Mouse (Mus musculus) spleen, adult 2 months (tissue): Measurements from ENCODE around the gene Ss18l1. TPM values are rescaled to one million over a fixed set of nuclear protein-coding genes. Genes with fewer than 3 reads are reported as not detected.

Experiments used
- DNase-seq, 2 experiments: peaks; one replicate each; pipeline versions ENCODE4 v3.0.0 to v3.0.0-alpha.2; 2012 to 2021; ENCODE audit warnings: low spot score in 2 of 2, low read depth in 1 of 2
- H3K27ac ChIP-seq: fragments of 200-500 bp; 2 replicates; pipeline ENCODE4 v1.5.1; 2012; ENCODE audit warnings: low read length, inconsistent platforms; ENCODE audit not compliant: insufficient read depth
- H3K27me3 ChIP-seq: fragments of 200-500 bp; 2 replicates; pipeline ENCODE4 v1.6.1; 2012; ENCODE audit warnings: mild to moderate bottlenecking, moderate library complexity, low read length, inconsistent platforms; ENCODE audit not compliant: control insufficient read depth, insufficient read depth
- H3K36me3 ChIP-seq: fragments of 200-500 bp; 2 replicates; pipeline ENCODE4 v1.6.1; 2012; ENCODE audit warnings: mild to moderate bottlenecking, low read length, inconsistent platforms; ENCODE audit not compliant: control insufficient read depth, insufficient read depth
- H3K4me1 ChIP-seq: fragments of 200-500 bp; 2 replicates; pipeline ENCODE4 v1.6.1; 2011; ENCODE audit warnings: inconsistent platforms; ENCODE audit not compliant: control insufficient read depth, insufficient read depth, insufficient read length
- H3K4me3 ChIP-seq: fragments of 200-500 bp; 2 replicates; pipeline ENCODE4 v1.5.1; 2011; ENCODE audit warnings: mild to moderate bottlenecking, inconsistent platforms; ENCODE audit not compliant: insufficient read depth, insufficient read length; ENCODE audit errors: extremely low read depth
- CTCF ChIP-seq: fragments of 200-500 bp; IDR thresholded peaks from 2 replicates; pipeline ENCODE4 v1.5.1; 2011; ENCODE audit warnings: mild to moderate bottlenecking, inconsistent platforms; ENCODE audit not compliant: insufficient read depth, insufficient read length, insufficient replicate concordance; ENCODE audit errors: extremely low read depth
- POLR2A ChIP-seq: fragments of 200-500 bp; IDR thresholded peaks from 2 replicates; pipeline ENCODE4 v1.6.1; 2011; ENCODE audit warnings: low read depth, low read length, inconsistent platforms
- WGBS: fragments of 180-500 bp; shearing (Covaris S2); methylation state at CpG from one replicate; pipeline ENCODE4 v1.1.7; 2018; 5-methylcytosine and 5-hydroxymethylcytosine counted together
- polyA plus RNA-seq: library from polyadenylated mRNA; depleted of rRNA; stranded (reverse); fragments of >200 nt; gene quantifications from 2 replicates; pipeline ENCODE4 v1.2.3, GENCODE M21; 2012

The Ss18l1 gene
- polyA plus RNA-seq, 1 experiment: 5.9 TPM

DNA sequence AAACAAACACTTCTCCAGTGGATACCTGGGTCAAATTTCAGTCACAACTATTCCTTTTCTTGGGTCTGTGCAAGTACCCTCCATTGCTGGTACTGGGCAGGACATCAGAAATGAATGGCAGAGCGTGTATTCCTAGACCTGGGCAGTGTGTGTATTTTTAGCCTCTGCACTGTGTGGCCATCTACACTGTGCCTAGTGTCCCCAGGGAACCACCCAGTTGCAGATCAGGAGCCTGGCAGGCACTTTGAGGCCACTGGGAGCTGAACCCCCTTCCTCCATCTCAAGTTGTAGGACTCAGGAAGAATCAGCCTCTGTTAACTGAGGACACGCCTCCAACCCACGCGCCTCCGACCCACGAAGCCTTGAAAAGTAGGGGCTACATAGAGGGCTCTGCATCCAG lies 19.6 kb upstream of the Ss18l1 start:
- Histone ChIP-seq H3K27ac (no peak overlapping the region), H3K4me1 (peaks cover 12% of the 10 kb centered on the region; the same call in 1 of the 2 replicates), H3K27me3 (no peaks in the 10 kb centered on the region), H3K36me3 (no peaks in the 10 kb centered on the region), H3K4me3 (no peak overlapping the region)
- no peak for DNase-seq
- WGBS: 62% methylated on average over 6 of the region's 6 CpGs
- TF ChIP-seq CTCF: no peak
- no peak for TF ChIP-seq POLR2A

DNA sequence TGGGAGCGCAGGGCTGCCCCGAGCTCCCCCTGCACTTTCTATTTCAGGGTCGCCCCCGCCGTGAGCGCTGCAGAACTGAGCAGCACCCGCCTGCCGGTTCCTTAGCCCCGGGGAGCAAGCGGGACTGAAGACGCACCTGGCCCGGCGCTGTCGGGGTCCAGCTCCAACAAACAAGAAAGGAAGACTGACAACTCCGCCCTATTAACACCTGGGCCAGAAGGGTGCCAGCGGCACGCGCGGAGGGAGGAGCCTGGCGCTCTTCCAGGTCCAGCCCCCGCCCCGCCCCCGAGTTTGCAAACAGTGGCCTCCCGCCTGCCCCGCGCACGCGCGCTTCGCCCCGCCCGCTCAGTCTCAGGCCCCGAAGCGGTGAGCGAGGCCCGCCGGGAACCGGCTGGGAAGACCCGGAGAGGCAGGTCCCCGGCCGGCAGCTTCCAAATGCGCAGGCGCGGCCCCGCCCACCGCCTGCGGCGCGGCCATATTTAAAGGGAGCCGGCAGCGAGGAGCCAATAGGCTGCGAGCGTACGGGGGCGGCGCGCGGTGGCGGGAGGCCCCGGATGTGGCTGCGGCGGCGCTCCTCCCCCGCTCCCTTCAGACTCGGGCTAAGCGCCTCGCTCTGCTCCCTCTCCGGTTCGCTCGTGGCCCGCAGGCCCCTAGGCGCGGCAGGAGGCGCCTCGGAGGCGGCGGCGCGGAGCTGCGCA lies 17.8 kb upstream of the Ss18l1 start, which contains the start of gene Lsm14b:
Lsm14b (plus strand) TSS at position 587 of the 698 bp plus-strand sequence.
- TF ChIP-seq CTCF (no peak), POLR2A (0 out of 2 replicates have a peak, but pooled peaks have one; percentile 19)
- WGBS: under 1% methylated on average over 62 of the region's 80 CpGs
- peak within 1 kb of the TSS; percentile 90 for H3K27ac ChIP-seq
- peak; percentile 96 to 99 for DNase-seq
- peaks cover 12% of the 10 kb centered on the region; the same call in 1 of the 2 replicates for H3K4me1 ChIP-seq
- peaks cover 8% of the 10 kb centered on the region for H3K36me3 ChIP-seq
- no peaks in the 10 kb centered on the region for H3K27me3 ChIP-seq
- H3K4me3 ChIP-seq: peak within 1 kb of the TSS; percentile 87

DNA sequence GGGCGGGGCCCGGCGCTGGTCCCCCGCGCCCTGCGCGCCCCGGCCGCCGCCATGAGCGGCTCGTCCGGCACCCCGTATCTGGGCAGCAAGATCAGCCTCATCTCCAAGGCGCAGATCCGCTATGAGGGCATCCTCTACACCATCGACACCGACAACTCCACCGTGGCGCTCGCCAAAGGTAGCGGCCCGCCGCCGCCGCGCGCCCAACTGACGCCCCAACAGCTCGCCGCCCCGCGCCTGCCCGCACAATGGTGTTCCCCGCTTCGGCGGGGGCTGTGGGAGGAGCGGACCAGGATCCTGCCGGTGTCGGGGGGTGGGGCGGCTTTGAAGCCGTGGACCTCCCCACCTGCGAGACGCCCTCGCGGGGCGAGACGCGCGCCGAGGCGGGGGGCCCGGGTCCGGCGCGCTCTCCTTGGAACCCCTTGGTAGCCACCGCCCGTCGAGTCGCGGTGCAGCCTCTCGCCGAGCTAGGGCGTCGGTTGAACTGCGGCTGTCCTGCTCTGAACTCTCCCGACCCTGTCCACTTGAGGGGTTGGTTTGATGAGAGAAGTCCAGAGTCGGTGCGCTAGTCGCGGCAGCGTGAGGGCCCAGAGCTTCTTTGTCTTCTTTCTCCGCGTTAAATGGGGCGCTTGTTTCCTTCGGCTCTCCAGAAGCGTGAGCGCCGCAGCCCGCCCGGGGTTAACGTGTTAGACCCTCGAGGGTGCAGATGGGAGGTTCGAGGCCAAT lies 17.0 kb upstream of the Ss18l1 start:
- peak overlapping the region; percentile 90 for H3K27ac ChIP-seq
- under 1% methylated on average over 58 of the region's 84 CpGs for WGBS
- H3K4me1 ChIP-seq: peaks cover 12% of the 10 kb centered on the region; the same call in 1 of the 2 replicates
- H3K4me3 ChIP-seq: peak overlapping the region; percentile 87
- DNase-seq: peak in 1 of 2 experiments; percentile 36
- no peak for TF ChIP-seq CTCF
- TF ChIP-seq POLR2A: no peak
- no peaks in the 10 kb centered on the region for H3K27me3 ChIP-seq
- H3K36me3 ChIP-seq: peaks cover 8% of the 10 kb centered on the region

DNA sequence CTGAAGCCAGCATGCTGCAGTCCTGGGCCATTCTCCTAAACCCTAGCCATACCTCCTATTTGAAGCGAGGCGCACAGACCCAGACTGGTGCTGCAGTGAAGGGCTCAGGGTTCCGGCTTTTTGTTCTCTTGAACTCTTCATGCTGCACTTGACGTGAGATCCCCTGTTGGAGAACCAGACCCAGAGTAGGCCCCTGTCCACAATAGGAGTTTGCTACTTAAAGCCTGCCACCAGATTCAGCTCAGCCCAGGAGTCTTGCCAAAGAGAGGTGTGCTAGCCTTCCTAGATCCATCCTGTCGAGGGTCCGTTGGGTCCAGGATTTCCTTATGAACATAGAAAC lies 16.5 kb upstream of the Ss18l1 start:
- Histone ChIP-seq H3K27me3 (no peaks in the 10 kb centered on the region), H3K4me3 (peak overlapping the region; percentile 87), H3K36me3 (peaks cover 9% of the 10 kb centered on the region), H3K4me1 (peaks cover 12% of the 10 kb centered on the region; the same call in 1 of the 2 replicates), H3K27ac (no peak overlapping the region)
- TF ChIP-seq CTCF (no peak), POLR2A (no peak)
- no peak for DNase-seq
- WGBS: 39% methylated on average over 6 of the region's 6 CpGs

DNA sequence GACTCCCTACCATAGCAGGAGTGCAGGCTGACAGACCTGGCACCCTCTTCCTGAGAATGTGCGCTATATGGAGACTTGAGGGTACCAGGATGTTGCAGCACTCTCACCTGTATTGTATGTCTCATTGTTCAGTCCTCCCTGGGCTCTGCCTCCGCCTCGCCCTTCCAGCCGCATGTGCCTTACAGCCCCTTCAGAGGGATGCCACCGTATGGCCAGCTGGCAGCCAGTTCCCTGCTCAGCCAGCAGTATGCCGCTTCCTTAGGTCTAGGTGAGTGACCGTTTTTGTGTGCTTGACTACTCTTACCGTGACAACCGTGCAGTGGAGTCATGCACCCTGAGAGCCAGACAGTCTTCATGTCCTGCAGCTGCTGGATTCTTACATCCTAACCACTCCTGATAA lies 14.5 kb upstream of the Ss18l1 start:
- peaks cover 21% of the 10 kb centered on the region for H3K36me3 ChIP-seq
- no peak overlapping the region for H3K4me3 ChIP-seq
- no peak overlapping the region for H3K27ac ChIP-seq
- 89% methylated on average over 9 of the region's 9 CpGs for WGBS
- peaks cover 12% of the 10 kb centered on the region; the same call in 1 of the 2 replicates for H3K4me1 ChIP-seq
- DNase-seq: no peak
- TF ChIP-seq POLR2A (no peak), CTCF (no peak)
- H3K27me3 ChIP-seq: no peaks in the 10 kb centered on the region

DNA sequence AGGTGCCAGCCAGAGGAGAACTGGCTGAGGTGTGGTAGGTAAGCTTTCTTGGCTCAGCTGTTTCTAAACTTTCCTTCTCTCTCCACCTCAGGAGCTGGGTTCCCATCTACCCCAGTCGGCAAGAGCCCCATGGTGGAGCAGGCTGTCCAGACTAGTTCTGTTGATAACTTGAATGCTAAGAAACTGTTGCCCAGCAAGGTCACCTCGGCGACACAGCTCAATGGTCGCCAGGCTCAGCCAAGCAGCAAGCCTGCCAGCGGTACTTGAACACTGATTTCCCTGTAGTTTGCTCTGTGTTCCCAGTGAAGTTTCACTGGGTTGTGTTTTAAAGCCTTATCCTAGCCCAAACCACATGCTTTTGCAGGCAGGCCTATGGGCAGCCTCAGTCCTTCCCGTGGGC lies 11.0 kb upstream of the Ss18l1 start:
- TF ChIP-seq CTCF (no peak), POLR2A (no peak)
- no peak for DNase-seq
- no peak overlapping the region for H3K27ac ChIP-seq
- H3K4me3 ChIP-seq: no peak overlapping the region
- WGBS: 88% methylated on average over 6 of the region's 6 CpGs
- H3K36me3 ChIP-seq: peaks cover 38% of the 10 kb centered on the region
- no peaks in the 10 kb centered on the region for H3K27me3 ChIP-seq
- peaks cover under 1% of the 10 kb centered on the region; the same call in 1 of the 2 replicates for H3K4me1 ChIP-seq

DNA sequence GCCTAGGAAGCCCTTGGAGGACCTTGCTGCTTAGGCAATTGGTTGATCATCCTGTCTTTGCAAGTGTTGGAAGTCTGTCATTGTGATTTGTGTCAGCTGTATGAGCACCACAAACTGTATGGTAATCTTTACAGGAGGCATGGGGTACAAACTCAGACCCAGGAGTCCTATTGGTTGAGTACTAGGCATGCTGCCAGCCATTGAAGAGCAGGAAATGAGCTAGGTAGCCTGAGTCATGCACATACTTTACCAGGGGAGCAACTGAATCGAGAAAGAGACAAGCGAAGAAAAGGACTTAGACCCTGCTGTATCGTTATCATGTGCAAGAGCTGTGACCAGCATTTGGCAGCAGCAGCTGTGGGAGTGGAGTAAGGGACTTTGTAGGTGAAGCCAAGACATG lies 9.4 kb upstream of the Ss18l1 start:
- Histone ChIP-seq H3K36me3 (peaks cover 44% of the 10 kb centered on the region), H3K4me3 (no peak overlapping the region), H3K27ac (no peak overlapping the region), H3K27me3 (no peaks in the 10 kb centered on the region), H3K4me1 (no peaks in the 10 kb centered on the region)
- 42% methylated on average over 3 of the region's 3 CpGs for WGBS
- DNase-seq: no peak
- TF ChIP-seq POLR2A: no peak
- no peak for TF ChIP-seq CTCF
